Mouse (Mus musculus) small intestine, adult 2 months (tissue): ENCODE measurements around the gene Fzd1.

Experiments
- CTCF ChIP-seq: fragments of 200-500 bp; IDR thresholded peaks from 2 replicates; pipeline ENCODE4 v1.5.1; 2012; ENCODE audit warnings: low read depth, mild to moderate bottlenecking, control low read depth, inconsistent platforms, low read length, moderate library complexity, mixed read lengths; ENCODE audit not compliant: insufficient replicate concordance, insufficient read length; ENCODE audit errors: extremely low read depth
- POLR2A ChIP-seq: fragments of 200-500 bp; IDR thresholded peaks from 2 replicates; pipeline ENCODE4 v1.6.1; 2012; ENCODE audit warnings: low read depth, mild to moderate bottlenecking, control low read depth, inconsistent platforms, low read length, moderate library complexity

DNA sequence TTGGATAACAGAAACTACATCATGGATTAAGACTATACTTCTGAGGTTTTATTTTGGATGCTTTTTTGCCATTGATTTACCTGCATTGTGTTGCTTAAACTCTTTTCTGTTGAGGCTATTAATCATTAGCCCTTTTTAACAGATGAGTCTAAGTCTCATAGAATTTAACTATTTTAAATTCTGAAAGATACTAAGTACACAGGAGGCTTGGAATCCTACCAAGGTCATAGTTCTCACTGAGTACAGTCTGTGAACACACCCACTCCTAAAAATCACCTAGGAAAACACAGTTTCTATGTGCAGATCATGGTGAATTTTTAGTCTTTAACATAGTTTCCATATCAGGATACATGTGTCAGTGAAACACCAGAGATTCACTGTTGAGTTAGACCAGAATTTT is 4.1 kb upstream of the Fzd1 start:
- TF ChIP-seq CTCF, result no peak
- TF ChIP-seq POLR2A, result no peak
